Mouse (Mus musculus): ENCODE data around the gene Maml3.

The Maml3 gene

DNA sequence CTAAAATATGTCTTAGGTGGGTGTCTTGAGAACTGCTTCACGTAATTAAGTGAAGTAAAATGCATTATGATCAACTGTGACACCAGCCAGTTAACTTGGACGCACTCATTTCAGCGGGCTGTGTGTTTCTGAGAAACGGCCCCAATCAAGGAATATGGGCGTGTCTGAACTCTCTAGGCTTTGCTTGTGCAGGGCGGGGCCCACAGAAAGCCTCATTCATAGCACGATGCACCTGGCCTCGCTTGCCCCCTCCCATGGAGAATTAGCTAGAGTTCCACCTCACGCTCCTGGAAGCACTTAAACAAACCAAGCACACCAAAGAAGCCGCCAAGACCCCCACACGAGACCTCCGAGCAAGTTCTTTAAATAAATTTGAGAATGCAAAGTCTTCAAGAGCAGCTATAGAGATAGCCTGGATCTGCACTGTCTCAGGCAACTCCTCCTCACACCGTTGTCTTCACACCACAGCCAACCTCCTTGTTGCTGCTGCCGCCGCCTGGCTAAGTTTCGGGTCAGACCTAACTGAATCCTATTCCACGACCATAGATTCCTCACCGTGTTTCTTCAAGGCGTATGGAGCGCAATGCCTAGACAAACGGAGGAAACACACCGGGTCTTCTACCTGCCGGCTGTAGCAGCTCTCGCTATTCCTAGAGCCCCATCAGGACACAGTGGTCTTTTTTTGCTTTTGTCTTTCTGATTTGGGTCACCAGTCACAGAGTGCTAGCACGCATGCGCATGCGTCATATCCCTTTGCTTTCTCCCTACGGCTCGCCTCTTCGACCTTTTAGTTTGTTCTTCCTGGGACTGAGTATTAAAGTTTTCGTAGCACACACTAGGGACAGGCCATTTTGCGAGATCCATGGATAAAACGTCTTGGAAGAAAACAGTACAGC, 151.9 kb downstream of the Maml3 start:
- 72% methylated on average over 33 of the region's 33 CpGs for WGBS

GRCm38 (mm10) chr3:51952267-51952666, 152.6 kb downstream of the Maml3 start:
- 79% methylated on average over 9 of the region's 9 CpGs for WGBS

GRCm38 (mm10) chr3:51949651-51950050, 155.2 kb downstream of the Maml3 start:
- WGBS: 89% methylated on average over 8 of the region's 8 CpGs

DNA sequence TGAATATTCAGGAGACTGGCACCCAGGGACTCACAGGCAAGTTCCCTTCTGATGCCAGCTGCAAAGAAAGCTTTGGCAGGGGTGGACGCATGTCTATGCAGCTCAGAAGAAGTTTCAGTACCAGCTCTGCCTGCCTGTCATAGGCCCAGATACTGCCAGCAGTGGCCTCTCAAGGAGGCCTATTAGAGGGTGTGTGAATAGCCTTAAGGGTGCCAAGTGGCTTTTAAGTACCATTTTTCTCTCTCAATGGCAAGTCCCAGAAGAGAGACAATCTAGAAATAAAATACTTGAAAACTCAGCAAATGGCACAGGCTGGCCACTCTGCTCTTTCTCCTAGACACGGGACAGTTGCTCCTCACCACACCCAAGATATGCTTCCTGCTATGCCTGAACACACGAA, 157.7 kb downstream of the Maml3 start:
- 78% methylated on average over 3 of the region's 3 CpGs for WGBS

DNA sequence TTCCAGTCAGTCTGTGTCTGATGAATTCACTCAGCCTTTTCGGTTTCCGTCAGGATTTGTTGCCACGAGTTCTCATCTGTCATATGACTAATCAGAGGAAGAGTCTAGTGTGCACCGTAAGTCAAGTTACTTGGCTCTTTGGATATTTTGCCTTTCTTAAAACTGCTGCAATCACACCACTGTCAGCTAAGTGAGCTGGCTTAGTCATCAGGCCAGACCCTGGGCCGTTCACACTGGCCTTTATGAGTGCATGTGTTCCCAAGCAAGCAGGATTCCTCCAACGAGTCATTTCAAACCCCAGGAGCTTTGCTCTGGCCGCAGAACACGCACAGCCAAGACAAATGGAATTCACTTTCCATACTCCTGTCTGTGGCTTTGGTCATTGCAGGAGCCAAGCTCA, 161.2 kb downstream of the Maml3 start:
- WGBS: 82% methylated on average over 8 of the region's 8 CpGs

DNA sequence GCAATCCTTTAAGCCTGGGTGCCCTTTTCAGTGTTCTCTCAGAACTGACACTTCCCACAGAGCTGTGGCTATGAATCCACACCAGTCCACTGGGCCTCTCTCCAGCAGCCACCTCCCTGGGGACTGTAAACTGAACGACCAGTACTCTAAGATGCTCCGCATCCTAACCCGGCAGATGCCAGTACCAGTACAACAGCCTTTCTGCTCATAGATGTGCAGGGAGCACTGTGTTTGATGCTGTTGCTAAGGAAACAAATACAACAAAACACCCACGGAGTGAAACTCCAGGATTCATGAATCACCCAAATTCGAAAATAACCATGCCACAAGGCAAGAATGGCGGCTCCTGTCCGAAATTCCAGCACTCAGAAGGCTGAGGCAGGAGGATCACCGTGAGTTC, 163.1 kb downstream of the Maml3 start:
- WGBS: 39% methylated on average over 8 of the region's 8 CpGs

DNA sequence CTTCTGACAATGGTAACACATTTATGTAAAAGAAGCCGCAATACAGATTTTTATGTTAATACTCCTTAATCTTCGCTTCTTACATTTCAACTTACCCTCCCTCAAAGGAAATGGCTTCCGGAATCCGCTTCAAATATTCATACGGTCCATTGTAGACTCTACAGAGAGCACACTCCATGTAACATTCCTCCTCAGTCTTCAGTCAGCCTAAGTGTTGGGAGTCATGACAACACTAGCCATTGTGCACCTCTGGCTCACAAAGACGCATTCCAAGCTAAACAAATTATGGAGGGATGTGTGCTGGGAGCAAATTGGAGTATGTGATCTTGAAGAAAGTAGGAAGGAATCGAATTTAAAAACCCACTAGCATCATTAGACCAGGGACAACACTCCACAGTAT, 165.0 kb downstream of the Maml3 start:
- WGBS: 89% methylated on average over 7 of the region's 7 CpGs

DNA sequence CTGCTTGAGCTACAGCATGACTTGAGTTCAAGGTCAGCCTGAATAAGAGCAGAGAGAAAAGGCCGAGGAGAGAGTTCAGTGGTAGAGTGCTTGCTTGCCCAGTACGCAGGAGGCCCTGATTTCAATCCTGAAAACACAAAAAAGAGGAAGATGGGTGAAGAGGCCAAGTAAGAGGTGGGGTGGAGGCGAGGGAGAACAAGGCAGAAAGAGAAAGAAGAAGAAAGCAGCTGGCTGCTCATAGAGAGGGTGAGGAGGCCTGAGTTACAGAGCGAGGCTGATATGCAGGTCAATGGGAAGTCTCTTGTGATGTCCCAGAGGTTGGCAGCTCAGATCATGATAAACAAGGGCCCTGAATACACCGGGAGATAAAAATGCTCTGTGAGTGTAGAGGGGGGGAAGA, 165.8 kb downstream of the Maml3 start:
- 90% methylated on average over 5 of the region's 5 CpGs for WGBS

DNA sequence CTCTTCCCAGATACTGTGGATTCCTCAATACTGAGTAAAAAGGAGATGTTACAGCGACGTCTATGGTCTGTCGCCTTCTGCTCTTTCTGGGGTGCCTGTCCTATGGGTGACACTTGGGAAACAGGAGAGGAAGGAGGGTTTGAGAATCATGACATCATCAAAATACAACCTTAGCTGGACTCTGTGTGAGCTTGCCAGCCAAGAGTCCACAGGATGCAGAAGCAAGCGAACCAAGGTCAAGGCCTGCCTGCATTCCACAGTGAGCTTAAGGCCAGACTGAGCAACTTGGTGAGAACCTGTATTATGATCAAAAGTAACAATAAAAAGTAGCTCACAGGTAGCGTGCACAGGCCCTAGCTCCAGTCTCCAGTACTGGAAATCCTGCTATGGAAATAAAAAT, 167.7 kb downstream of the Maml3 start:
- 96% methylated on average over 5 of the region's 5 CpGs for WGBS

- 96% methylated on average over 13 of the region's 13 CpGs for WGBS
Measured at GRCm38 (mm10) chr3:51934531-51935485, 170.1 kb downstream of the Maml3 start.

DNA sequence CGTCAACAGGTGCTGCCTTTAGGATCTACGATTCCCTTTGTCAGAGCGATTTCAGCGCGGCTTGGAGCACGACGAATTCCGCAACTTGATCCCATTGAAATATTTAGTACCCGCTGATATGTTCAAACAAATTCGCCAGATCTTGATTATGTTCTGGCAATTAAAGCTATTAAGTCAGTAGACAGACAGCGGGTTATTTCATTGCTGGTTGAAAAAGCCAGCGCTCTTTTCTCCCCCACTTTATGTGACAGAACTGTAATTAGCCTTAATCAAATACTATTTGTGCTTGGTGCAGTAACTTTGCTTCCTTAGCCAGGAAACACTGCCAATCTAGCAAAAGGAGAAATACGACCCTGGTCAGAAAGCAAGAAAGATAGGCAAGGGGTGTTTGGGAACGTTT, 176.7 kb downstream of the Maml3 start:
- 74% methylated on average over 14 of the region's 14 CpGs for WGBS

GRCm38 (mm10) chr3:51927591-51927990, 177.3 kb downstream of the Maml3 start:
- WGBS: 67% methylated on average over 7 of the region's 7 CpGs

- WGBS: 79% methylated on average over 6 of the region's 6 CpGs
Measured at GRCm38 (mm10) chr3:51927043-51927442, 177.8 kb downstream of the Maml3 start.

- WGBS: 89% methylated on average over 2 of the region's 2 CpGs
Measured at GRCm38 (mm10) chr3:51925758-51926157, 179.1 kb downstream of the Maml3 start.

DNA sequence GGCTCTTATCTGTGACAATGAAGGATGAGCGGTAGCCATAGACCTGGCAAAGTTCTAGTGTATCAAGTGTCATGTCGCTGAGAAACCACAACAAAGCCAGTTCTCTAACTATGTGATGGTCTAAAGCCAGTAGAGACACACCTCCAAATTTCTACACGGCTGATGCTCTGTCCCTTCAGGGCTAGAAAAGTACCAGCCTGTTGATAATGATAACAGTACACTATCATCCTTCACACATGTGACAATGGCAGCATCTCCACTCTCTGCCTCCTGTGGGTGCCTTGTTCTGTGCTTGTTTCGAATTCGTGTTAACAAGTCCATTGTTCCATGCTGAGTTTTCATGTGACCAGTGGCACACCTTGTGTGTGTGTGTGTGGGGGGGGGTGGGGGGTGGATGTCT, 180.2 kb downstream of the Maml3 start:
- WGBS: 90% methylated on average over 5 of the region's 5 CpGs

GRCm38 (mm10) chr3:51923800-51924199, 181.1 kb downstream of the Maml3 start:
- WGBS: 79% methylated on average over 6 of the region's 6 CpGs

DNA sequence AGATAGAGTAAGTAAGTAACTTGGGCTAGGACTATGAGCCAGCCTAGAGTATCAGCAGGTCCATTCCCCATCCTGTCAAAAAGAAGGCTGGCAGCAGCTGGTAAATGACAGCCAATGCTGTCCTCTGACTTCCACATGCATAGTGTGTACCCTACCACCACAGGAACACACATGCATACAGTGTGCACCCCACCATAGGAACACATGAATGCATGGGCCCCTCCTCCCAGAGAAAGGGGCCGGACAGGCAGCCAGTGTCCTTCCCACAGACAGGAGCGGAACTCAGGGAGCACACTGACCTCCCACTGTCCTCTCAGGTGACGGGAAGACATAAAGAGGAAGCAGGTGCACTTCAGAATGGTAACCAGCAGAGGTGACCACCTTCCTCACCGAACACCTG, 188.0 kb downstream of the Maml3 start:
- WGBS: 95% methylated on average over 4 of the region's 4 CpGs

DNA sequence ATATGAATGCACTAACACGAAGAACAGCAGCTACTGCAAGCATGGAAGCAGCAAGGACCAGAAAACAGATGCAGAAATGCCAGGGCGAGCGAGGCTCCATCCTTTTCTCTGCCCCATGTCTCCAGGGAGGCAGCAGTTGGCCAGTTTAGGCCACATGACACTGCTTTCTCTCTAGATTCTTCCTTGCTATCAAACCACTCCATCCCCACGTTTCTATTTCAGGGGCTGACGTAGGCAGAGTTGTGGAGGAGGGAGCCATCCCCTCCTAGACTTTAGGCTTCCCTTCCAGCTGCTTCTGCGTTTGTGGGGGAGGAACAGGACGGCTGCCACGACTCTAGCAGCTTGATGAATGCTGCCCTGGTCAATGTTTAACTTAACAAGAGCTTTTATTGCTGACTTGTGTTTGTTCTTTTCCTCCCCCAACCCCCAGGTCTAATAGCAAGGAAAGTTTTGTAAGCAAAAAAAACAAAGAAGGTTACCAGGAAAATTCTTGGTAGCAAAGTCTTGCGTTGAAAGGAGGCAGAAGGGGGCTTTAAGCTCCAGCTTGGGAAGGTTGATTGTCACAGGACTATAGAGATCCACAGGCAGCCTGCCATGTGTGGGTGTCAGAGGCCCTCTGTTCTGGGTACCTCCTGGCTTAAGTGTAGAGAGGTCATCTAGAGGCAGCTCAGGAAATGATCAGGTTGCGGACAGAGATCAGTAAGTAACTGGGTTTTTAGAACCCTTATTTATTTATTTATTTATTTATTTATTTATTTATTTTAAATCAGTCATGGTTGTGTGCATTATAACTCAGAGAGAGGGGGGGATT, 188.6 kb downstream of the Maml3 start:
- WGBS: 27% methylated on average over 10 of the region's 10 CpGs

DNA sequence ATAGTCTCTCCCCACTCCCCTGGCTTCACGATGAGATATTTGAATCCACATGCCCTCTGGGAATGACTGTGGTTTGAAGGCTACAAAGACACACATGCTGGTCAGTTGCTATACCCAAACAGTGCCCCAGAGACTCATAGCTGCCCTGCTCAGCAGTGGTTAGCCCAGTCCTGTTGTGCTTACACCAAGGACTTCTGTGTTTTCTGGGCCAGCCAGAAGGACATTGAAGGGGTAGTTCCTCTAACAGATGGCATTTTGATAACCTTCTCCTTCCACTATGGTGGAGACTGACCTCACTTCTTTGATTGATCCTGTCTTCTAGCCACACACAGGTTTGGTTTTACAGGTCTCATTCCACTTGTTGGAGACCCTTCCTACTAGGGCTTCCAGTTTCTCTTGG, 189.5 kb downstream of the Maml3 start:
- 64% methylated on average over 1 of the region's 1 CpGs for WGBS

- 87% methylated on average over 4 of the region's 4 CpGs for WGBS
Measured at GRCm38 (mm10) chr3:51914900-51915299, 190.0 kb downstream of the Maml3 start.

GRCm38 (mm10) chr3:51913498-51913897, 191.4 kb downstream of the Maml3 start:
- WGBS: 92% methylated on average over 8 of the region's 8 CpGs

DNA sequence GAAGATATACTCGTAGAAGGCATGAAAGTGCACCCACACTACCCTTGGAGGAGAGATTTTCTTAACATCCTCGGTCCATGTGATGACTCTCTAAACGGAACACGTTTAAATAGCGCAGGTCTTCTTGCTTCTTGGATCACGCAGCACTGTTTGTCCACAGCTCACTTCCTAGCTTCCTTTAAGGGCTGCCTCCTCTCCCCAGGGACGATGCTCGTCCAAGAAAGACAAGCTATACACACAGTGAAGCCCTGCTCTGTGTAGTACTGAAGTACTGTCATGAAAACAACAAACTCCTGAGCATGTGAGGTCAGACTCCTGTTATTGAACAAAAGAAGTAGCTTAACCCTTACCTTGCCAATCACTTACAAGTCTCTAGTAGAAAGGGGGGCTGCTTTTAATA, 192.7 kb downstream of the Maml3 start:
- WGBS: 31% methylated on average over 8 of the region's 8 CpGs

All from cerebral cortex, adult 2 months (tissue).